In genomic region chr19:53059344-53060111, GRCm38 (mm10) we compare ENCODE assay signal across 19 mouse cellular contexts. TPM values are rescaled to one million over a fixed set of nuclear protein-coding genes. Genes with fewer than 3 reads are reported as not detected.
DNase-seq lines count a peak whose midpoint lies in the region; ATAC-seq and TF ChIP-seq lines count a peak whose summit lies in the region.
"Had no signal": no experiment of that assay in that cellular context is flagged by ENCODE, and none has a peak within 500 bp of the region (broad histone marks: within the 10 kb centered on the region; RNA-seq: fewer than 3 reads in every experiment).

No protein-coding gene starts in this region.

- TF ChIP-seq RAD21 in MEL (IDR thresholded peaks at IDR 0.05; ENCODE audit: low read depth, low read length) = no peak

- no peaks in the 10 kb centered on the region for H3K27me3 ChIP-seq in heart, embryonic 14.5 days (ENCODE audit: control insufficient read depth, insufficient read depth, low read length)
- H3K27me3 ChIP-seq in MEL (ENCODE audit: control insufficient read depth in 1 of 2, insufficient read depth in 2 of 2, low read length in 2 of 2) = no peaks in the 10 kb centered on the region
- H3K27me3 ChIP-seq in intestine, embryonic 15.5 days (replicated peaks) = no peaks in the 10 kb centered on the region
- H3K27me3 ChIP-seq: midbrain, embryonic 13.5 days; neural tube, embryonic 12.5 days; Patski had no signal

- H3K4me2 ChIP-seq in heart, embryonic 14.5 days (ENCODE audit: low read length) = no peak overlapping the region
- no peak overlapping the region for H3K4me2 ChIP-seq in intestine, embryonic 15.5 days (replicated peaks)
- H3K4me2 ChIP-seq: midbrain, embryonic 13.5 days; neural tube, embryonic 12.5 days had no signal

- no peak overlapping the region for H3K4me3 ChIP-seq in heart, embryonic 14.5 days (ENCODE audit: control insufficient read depth in 1 of 2, insufficient read depth in 1 of 2, low read depth in 1 of 2, low read length in 2 of 2)
- peak overlapping the region; percentile 3 to 17; a peak in 3 of 4 replicates for H3K4me3 ChIP-seq in MEL (ENCODE audit: control insufficient read depth in 1 of 2, insufficient read depth in 1 of 2, low read depth in 2 of 2, low read length in 2 of 2)
- H3K4me3 ChIP-seq in intestine, embryonic 15.5 days (replicated peaks) = no peak overlapping the region
- H3K4me3 ChIP-seq: heart, adult 2 months; hindbrain, embryonic 10.5 days; midbrain, embryonic 13.5 days; neural tube, embryonic 12.5 days had no signal

- H3K36me3 ChIP-seq in heart, embryonic 14.5 days (ENCODE audit: control insufficient read depth, insufficient read depth, low read length) = no peaks in the 10 kb centered on the region
- H3K36me3 ChIP-seq in MEL (ENCODE audit: control insufficient read depth in 1 of 2, insufficient read depth in 2 of 2, low read length in 2 of 2) = peaks cover 0 to 21% of the 10 kb centered on the region in 2 experiments; a peak in 2 of 4 replicates
- no peaks in the 10 kb centered on the region for H3K36me3 ChIP-seq in intestine, embryonic 15.5 days
- H3K36me3 ChIP-seq: hindbrain, embryonic 10.5 days; midbrain, embryonic 13.5 days; neural tube, embryonic 12.5 days had no signal

- no peak for DNase-seq in heart, adult 18-20 months
- peak; percentile 89 for DNase-seq in MEL (ENCODE audit: low read depth, low spot score)
- DNase-seq in adrenal gland, adult (ENCODE audit: inconsistent age in 2 of 2, low spot score in 1 of 2) = no peak
- DNase-seq in urinary bladder, postnatal 10 days (ENCODE audit: low spot score) = no peak
- no peak for DNase-seq in thymus, postnatal 14 days
- DNase-seq: adrenal gland, adult 2 months; B cell, adult 2 months; cerebellum, postnatal 10 days; heart, adult 2 months; kidney, adult 8-10 months; thymus, postnatal 36 days had no signal

- H3K79me2 ChIP-seq in MEL (ENCODE audit: control insufficient read depth, insufficient read depth, low read length, poor library complexity) = no peaks in the 10 kb centered on the region

- no peak for TF ChIP-seq CTCF in MEL (IDR thresholded peaks at IDR 0.05 in 2 of 3, conservative IDR thresholded peaks at IDR 0.05 in 1 of 3; ENCODE audit: control insufficient read depth in 1 of 3, insufficient read depth in 1 of 3, low read depth in 2 of 3, low read length in 3 of 3, poor library complexity in 1 of 3, severe bottlenecking in 1 of 3)

- 74% methylated on average over 16 of the region's 16 CpGs for WGBS in heart, embryonic 14.5 days
- 89% methylated on average over 16 of the region's 16 CpGs for WGBS in intestine, embryonic 15.5 days

- peak overlapping the region; percentile 31; the same call in 1 of the 2 replicates for H3K9ac ChIP-seq in heart, embryonic 14.5 days (ENCODE audit: low read length)
- peak overlapping the region; percentile 48 for H3K9ac ChIP-seq in MEL (ENCODE audit: control insufficient read depth, low read depth, low read length, poor library complexity, severe bottlenecking)
- H3K9ac ChIP-seq in intestine, embryonic 15.5 days = no peak overlapping the region
- H3K9ac ChIP-seq: midbrain, embryonic 13.5 days; neural tube, embryonic 12.5 days had no signal

- no peaks in the 10 kb centered on the region for H3K9me3 ChIP-seq in heart, embryonic 14.5 days (ENCODE audit: control insufficient read depth, low read length)
- no peaks in the 10 kb centered on the region for H3K9me3 ChIP-seq in MEL (replicated peaks; ENCODE audit: insufficient read depth, low read length)
- H3K9me3 ChIP-seq in intestine, embryonic 15.5 days = no peaks in the 10 kb centered on the region
- H3K9me3 ChIP-seq: hindbrain, embryonic 10.5 days; midbrain, embryonic 13.5 days; neural tube, embryonic 12.5 days had no signal

- peak; percentile 68 to 76; a peak in 3 of 4 replicates for TF ChIP-seq EP300 in MEL (IDR thresholded peaks at IDR 0.05; ENCODE audit: low read depth in 1 of 2, low read length in 2 of 2)

- H3K4me1 ChIP-seq in heart, embryonic 14.5 days (ENCODE audit: control insufficient read depth in 2 of 2, insufficient read depth in 2 of 2, low read length in 2 of 2) = peaks cover 5 to 13% of the 10 kb centered on the region in 2 experiments
- peaks cover 8 to 24% of the 10 kb centered on the region in 2 experiments for H3K4me1 ChIP-seq in MEL (ENCODE audit: control insufficient read depth in 1 of 2, insufficient read depth in 2 of 2, low read length in 2 of 2)
- peaks cover 9% of the 10 kb centered on the region for H3K4me1 ChIP-seq in intestine, embryonic 15.5 days (replicated peaks)
- H3K4me1 ChIP-seq: hindbrain, embryonic 10.5 days; midbrain, embryonic 13.5 days; neural tube, embryonic 12.5 days had no signal

- 0 out of 4 replicates have a peak, but pooled peaks of 1 of the 2 experiments have one; percentile 20 for TF ChIP-seq POLR2A in MEL (IDR thresholded peaks at IDR 0.05; ENCODE audit: control insufficient read depth in 1 of 2, insufficient read depth in 1 of 2, low read depth in 1 of 2, low read length in 2 of 2, poor library complexity in 1 of 2)

- H3K27ac ChIP-seq in heart, embryonic 14.5 days (replicated peaks in 1 of 2; ENCODE audit: control insufficient read depth in 1 of 2, insufficient read depth in 1 of 2, low read depth in 2 of 2, low read length in 2 of 2) = 0 out of 4 replicates have a peak overlapping the region, but pooled peaks of 1 of the 2 experiments have one; percentile 28
- peak overlapping the region; percentile 94 for H3K27ac ChIP-seq in MEL (ENCODE audit: control insufficient read depth, low read depth, low read length)
- no peak overlapping the region; the same call in 1 of the 2 replicates for H3K27ac ChIP-seq in intestine, embryonic 15.5 days
- H3K27ac ChIP-seq: heart, adult 2 months; hindbrain, embryonic 10.5 days; midbrain, embryonic 13.5 days; neural tube, embryonic 12.5 days had no signal

- no peak for ATAC-seq in heart, embryonic 14.5 days (ENCODE audit: insufficient number of reproducible peaks, insufficient read depth, low FRiP score, low read depth)
- peak; percentile 45 for ATAC-seq in intestine, embryonic 15.5 days
- ATAC-seq in megakaryocyte progenitor cell, adult 5-6 weeks (replicated peaks; ENCODE audit: poor library complexity) = peak; percentile 66
- ATAC-seq: lung, postnatal 0 days; midbrain, embryonic 13.5 days had no signal

TF ChIP-seq in MEL, 35 proteins besides CTCF, POLR2A, EP300 and RAD21:
- no peak; the same call in 1 of the 2 replicates for TF ChIP-seq MYC (IDR thresholded peaks at IDR 0.05; ENCODE audit: low read depth, low read length)
- TF ChIP-seq ZNF384 (IDR thresholded peaks at IDR 0.05; ENCODE audit: low read depth, low read length) = no peak
- no peak for TF ChIP-seq TBP (IDR thresholded peaks at IDR 0.05; ENCODE audit: low read depth, low read length)
- peak; percentile 43 for TF ChIP-seq TAL1 (IDR thresholded peaks at IDR 0.05; ENCODE audit: low read length)
- TF ChIP-seq RCOR1 (IDR thresholded peaks at IDR 0.05; ENCODE audit: low read depth, low read length) = peak; percentile 66; the same call in 1 of the 2 replicates
- no peak for TF ChIP-seq ZMIZ1 (IDR thresholded peaks at IDR 0.05; ENCODE audit: low read depth, low read length)
- no peak for TF ChIP-seq GABPA (IDR thresholded peaks at IDR 0.05; ENCODE audit: low read depth, low read length)
- no peak for TF ChIP-seq USF1 (IDR thresholded peaks at IDR 0.05; ENCODE audit: low read depth, low read length)
- TF ChIP-seq KAT2A (conservative IDR thresholded peaks at IDR 0.05; ENCODE audit: low read depth, low read length) = no peak
- peak; percentile 78 for TF ChIP-seq TCF12 (IDR thresholded peaks at IDR 0.05; ENCODE audit: low read depth, low read length)
- TF ChIP-seq CHD1 (IDR thresholded peaks at IDR 0.05; ENCODE audit: low read depth, low read length) = no peak
- TF ChIP-seq ZKSCAN1 (IDR thresholded peaks at IDR 0.05; ENCODE audit: low read depth, low read length) = no peak
- peak; percentile 91 for TF ChIP-seq GATA1 (IDR thresholded peaks at IDR 0.05; ENCODE audit: low read depth, low read length)
- TF ChIP-seq JUND (IDR thresholded peaks at IDR 0.05; ENCODE audit: low read depth, low read length) = peak; percentile 47; the same call in 1 of the 2 replicates
- TF ChIP-seq SMC3 (IDR thresholded peaks at IDR 0.05; ENCODE audit: low read depth, low read length) = no peak

RNA-seq across cellular contexts. Expression of gene Xpnpep1, which starts 19.5 kb away (rescaled TPM):
- polyA plus RNA-seq in heart, embryonic 14.5 days (2014; fragmentation: Nextera tagmentation; extraction: Ambion mirVana) = 151 and 159 TPM in 2 replicates
- total RNA-seq in heart, adult 18-20 months (2021) = 10 to 100 TPM; 65.2 to 73.3 TPM
- total RNA-seq in MEL (2012; rRNA removed) = 459 and 531 TPM in 2 replicates
- 100 to 1,000 TPM; 428 to 526 TPM for polyA plus RNA-seq in MEL (2012; ENCODE audit: insufficient read depth in 1 of 2, insufficient read length in 2 of 2, low read depth in 1 of 2, low replicate concordance in 2 of 2, missing spikeins in 1 of 2)
- 182 and 206 TPM in 2 replicates for polyA plus RNA-seq in intestine, embryonic 15.5 days (2015; fragmentation: Nextera tagmentation; extraction: Ambion mirVana)
- 55.6 and 57.3 TPM in 2 replicates for total RNA-seq in megakaryocyte progenitor cell, adult 5-6 weeks (2015)
- 46.9 and 62.8 TPM in 2 replicates for total RNA-seq in megakaryocyte progenitor cell, adult 5-6 weeks (2017)

Comparison
In these comparisons a context has a peak if more than half of its experiments do, and no peak if none do; other contexts are left out.
1. H3K4me3 ChIP-seq: peak in MEL (2 of 2); none in heart, embryonic 14.5 days (0 of 2) and intestine, embryonic 15.5 days (single experiment).